Mouse (Mus musculus) cerebellum, postnatal 10 days (tissue): ENCODE data around the gene Chn1.
A peak's percentile ranks its signal among the peaks of the same experiment; 100 is the strongest.

ENCODE experiments used
- DNase-seq, 2 experiments: peaks; one replicate each; pipeline ENCODE4 v3.0.0; 2021; ENCODE audit warnings: mixed read lengths in 2 of 2

The Chn1 gene

GRCm38 (mm10) chr2:73588951-73589350 lies 186.2 kb downstream of the Chn1 start:
- no peak for DNase-seq

GRCm38 (mm10) chr2:73587109-73587506 lies 188.0 kb downstream of the Chn1 start:
- DNase-seq, result no peak

GRCm38 (mm10) chr2:73586392-73587108 lies 188.6 kb downstream of the Chn1 start:
- DNase-seq, result peak; percentile 63 to 64

- peak; percentile 54 to 57 for DNase-seq
These were observed 189.8 kb downstream of the Chn1 start for GRCm38 (mm10) chr2:73585347-73585831.

GRCm38 (mm10) chr2:73584645-73585346 lies 190.3 kb downstream of the Chn1 start:
- peak; percentile 88 to 91 for DNase-seq

- DNase-seq, result no peak
These were observed 194.4 kb downstream of the Chn1 start for GRCm38 (mm10) chr2:73580720-73581119.

DNA sequence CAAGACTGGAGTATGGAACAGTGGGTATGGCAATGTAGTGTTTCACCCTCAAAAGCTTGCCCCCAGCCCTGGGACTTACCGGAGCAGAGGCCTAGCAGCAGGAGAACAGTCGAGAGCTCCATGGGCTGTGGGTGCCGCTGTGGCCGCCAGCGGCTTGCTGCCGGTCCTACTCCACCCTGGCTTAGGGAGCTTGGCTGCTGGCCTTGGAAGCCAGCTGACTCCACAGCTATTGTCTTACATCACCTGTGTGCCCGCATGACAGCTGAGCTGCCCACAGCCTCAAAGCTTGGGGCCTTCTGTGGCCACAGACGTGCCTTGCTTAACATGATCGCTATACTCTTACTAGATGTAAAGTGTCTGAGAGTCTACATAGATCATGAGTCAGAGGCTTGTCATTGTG lies 195.0 kb downstream of the Chn1 start, which contains the start of gene Chrna1:
TSS of gene Chrna1 (minus strand) at position 173 of the 400 bp plus-strand sequence.
- no peak for DNase-seq

DNA sequence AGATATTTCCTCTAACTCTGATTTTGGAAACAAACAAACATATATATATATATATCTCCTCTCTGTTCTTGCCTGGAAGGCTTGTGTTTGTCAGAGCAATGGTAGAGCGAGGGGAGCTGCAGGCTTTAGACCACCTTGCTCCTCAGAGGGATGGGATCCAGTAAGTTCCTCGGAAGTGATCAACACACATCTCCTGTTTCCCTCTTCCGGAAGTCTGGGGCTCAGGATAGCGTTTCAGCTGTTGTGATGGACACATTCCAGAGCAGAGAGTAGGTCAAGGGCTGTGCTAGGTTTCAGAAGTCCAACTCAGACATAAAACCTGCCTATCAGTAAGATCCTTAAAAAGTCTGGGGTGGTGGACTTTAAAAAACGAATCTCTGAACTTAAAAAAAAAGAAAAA lies 196.0 kb downstream of the Chn1 start:
- DNase-seq, result no peak

GRCm38 (mm10) chr2:73574418-73574817 lies 200.7 kb downstream of the Chn1 start:
- DNase-seq, result no peak

GRCm38 (mm10) chr2:73573556-73573955 lies 201.6 kb downstream of the Chn1 start:
- no peak for DNase-seq

DNA sequence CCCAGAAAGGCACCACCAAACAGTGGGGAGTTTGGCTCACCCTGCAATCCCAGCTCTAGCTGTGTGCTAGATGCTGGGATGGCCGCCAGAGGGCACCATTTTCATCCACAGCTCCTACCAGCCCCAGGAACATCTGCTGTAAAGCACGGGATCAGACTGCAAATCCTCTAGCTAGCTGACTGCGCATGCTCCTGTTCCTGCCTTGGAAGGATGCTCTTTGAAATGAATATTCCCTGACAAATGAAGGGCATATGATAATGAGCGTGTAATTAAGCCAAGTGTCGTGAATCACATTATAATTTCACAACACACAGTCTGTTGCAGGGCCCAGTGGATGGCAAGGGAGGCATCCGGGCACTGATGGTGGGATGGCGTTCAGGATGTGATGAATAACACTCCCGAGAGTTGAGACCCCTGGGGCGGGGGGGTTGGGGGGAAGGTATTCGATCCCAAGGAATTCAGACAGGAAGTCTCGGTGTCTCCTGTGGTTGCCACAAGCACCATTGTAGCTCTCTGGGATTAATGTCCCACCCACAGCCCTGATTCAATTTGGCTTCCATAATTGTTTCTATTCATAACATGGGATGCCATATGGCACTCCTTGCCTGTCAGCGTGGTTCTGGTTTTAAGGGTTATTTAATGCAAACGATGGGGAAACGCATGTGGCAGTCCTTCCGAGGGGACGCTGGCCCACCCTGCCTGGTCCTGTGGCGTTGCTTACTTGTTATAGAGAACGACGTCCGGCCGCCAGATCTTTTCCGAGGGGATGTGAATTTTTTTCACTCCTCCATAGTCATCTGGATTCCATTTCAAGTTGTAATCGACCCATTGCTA lies 202.4 kb downstream of the Chn1 start:
- peak; percentile 93 for DNase-seq

DNA sequence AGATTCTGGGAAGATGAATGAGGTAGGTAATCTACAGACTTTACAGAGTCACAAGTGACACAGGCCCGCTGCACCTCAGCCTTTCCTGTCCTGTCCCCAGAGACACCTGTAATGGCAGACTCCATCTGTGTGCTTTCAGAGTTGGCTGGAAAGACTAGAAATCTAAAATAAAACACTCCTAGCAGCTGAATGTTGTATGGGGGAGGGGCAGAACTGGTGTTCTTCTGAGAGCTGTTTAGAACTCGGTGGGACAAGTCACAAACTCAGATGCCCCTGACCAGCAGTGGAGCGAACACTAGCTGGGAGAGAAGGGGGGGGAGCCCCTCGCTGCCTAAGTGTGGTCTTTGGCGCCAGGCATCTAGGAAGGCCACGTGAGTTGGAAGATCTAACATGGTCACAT lies 203.2 kb downstream of the Chn1 start:
- no peak for DNase-seq

GRCm38 (mm10) chr2:73571304-73571703 lies 203.8 kb downstream of the Chn1 start:
- DNase-seq, result no peak

DNA sequence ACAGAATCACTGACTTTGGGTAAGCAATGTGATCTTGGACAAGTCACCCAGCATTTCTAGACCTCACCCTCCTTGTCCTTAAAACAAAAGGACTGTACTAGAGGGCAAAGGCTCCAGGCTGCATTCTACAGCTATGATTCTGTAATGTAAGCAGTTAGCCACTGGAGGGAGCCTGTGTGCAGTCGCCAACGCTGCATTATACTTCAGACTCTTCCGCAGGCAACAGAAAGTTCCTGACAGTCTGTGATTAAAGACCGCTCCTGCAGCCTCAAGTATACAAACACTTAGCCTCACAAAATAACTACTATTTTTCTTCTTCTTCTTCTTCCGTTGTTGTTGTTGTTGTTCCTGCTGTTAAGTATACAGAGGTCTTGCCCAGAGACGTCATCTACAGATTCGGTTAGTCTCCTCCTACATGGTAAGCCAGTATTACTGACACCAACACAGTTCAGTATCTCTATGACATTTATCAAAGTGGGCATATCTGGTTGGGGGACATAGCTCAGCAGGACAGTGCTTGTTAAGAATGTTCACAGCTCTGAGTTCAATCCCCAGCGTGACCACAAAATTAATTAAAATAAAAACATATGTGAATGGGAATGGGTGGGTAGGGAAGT lies 208.0 kb downstream of the Chn1 start:
- DNase-seq, result peak; percentile 78 to 86

DNA sequence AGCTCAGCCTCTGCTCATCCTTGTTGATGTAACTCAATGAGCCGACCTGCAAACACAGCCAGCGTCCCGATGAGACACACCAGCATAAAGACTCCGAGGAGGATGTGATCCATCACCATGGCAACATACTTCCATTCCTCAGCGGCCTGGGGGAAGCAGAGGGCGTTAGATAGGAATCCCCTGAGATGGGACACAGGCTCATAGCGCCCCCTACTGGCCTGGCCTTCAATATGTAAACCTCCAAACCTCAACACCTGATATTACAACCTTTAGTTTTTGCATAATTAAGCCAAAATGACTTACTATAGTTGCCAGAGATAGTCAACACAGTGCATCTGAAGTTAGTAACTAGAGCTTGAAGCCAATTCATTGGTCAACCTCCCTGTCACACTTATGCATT lies 209.0 kb downstream of the Chn1 start:
- DNase-seq, result peak; percentile 32 to 52

- DNase-seq, result no peak
These were observed 211.5 kb downstream of the Chn1 start for GRCm38 (mm10) chr2:73563690-73564089.

DNA sequence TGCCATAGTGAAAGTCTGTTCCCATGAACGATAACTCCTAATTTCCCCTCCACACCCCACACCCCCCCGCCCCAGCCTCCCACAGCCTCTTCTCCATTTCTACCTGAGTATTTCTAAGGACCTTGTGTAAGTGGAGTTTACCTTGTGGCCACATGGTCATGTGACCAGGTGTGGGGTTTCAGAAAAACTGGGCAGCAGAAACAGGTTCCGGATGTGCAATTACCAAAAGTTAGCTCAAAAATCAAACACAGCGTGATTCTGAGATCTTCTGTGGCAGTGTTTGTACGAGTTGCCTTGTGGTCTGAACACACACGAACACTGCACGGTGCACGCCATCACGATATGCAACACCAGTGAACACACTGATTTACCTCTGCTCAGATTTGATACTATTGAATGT lies 212.5 kb downstream of the Chn1 start:
- DNase-seq, result no peak

GRCm38 (mm10) chr2:73561665-73562063 lies 213.5 kb downstream of the Chn1 start:
- DNase-seq, result peak; percentile 65 to 80

GRCm38 (mm10) chr2:73560899-73561664 lies 214.1 kb downstream of the Chn1 start:
- DNase-seq, result no peak
